Mouse (Mus musculus) E14TG2a.4 (cell line): ENCODE measurements around the gene Dtx4.
A peak's percentile ranks its signal among the peaks of the same experiment; 100 is the strongest.

ENCODE experiments used
- CTCF ChIP-seq: conservative IDR thresholded peaks from 2 replicates; pipeline ENCODE4 v1.5.1; 2014; ENCODE audit warnings: low read length
- NANOG ChIP-seq: IDR thresholded peaks from 2 replicates; pipeline ENCODE4 v1.6.1; 2014; ENCODE audit warnings: borderline replicate concordance, low read length, mixed read lengths
- POU5F1 ChIP-seq: IDR thresholded peaks from 2 replicates; pipeline ENCODE4 v1.6.1; 2014; ENCODE audit warnings: low read length, borderline replicate concordance

- TF ChIP-seq CTCF: peak; percentile 68
- TF ChIP-seq NANOG: no peak
- no peak for TF ChIP-seq POU5F1
Measured at GRCm38 (mm10) chr19:12467436-12467835, 33.8 kb downstream of the Dtx4 start.
